Mouse (Mus musculus): Measurements from ENCODE around the gene Zfp827. TPM values are rescaled to one million over a fixed set of nuclear protein-coding genes. Genes with fewer than 3 reads are reported as not detected.
A peak's percentile ranks its signal among the peaks of the same experiment; 100 is the strongest.
"Not testable (repeated sequence)": the region's sequence is repeated elsewhere in the genome, so short reads cannot be mapped to it uniquely, and the experiment has no call there.

Gene Zfp827
- total and polyA plus RNA-seq, 2 experiments from 2014 or later: 8.8 to 37.0 TPM

DNA sequence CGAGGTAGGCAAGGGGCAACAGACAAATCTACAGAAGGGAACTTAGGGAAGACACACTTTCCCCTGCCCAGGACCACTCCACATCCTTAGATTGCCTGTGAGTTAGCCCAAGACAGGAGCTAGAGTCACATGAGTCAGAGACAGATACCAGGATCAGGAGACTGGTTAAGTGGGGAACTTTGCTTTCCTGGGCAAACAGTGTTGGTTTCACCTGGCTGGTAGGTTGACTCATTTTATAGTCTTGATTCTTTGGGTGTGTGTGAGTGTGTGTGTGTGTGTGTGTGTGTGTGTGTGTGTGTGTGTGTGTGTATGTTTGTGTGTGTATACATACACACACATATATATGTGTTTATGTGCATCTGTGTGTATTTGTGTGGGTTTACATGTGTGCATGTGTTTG lies 93.4 kb downstream of the Zfp827 start:
- 95% methylated on average over 1 of the region's 1 CpGs for WGBS
- peaks cover 24% of the 10 kb centered on the region for H3K36me3 ChIP-seq (ENCODE audit: insufficient read depth, low read length)

DNA sequence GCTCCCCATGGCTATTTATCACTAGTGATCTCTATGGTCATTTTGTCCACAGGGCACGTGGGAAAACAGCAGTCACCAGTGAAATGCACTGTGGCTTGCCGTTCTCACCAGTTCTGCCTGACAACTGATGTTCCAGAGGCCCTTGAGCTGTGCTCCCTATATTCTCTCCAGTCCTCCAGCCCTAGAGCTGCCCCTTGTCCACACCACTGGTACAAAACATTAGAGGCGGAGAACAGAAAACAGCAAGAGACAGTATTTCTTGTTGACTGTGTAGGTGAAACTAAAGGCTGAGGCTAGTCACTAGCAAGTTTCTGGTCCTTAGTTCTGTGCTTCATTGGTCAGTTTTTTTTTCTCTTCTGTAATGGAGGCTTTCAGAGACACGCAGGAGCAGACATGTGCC lies 96.0 kb downstream of the Zfp827 start:
- DNase-seq (ENCODE audit: low spot score) (no peak), ATAC-seq (ENCODE audit: low FRiP score) (no peak)
- no peak overlapping the region for H3K4me2 ChIP-seq (ENCODE audit: low read depth, low read length, poor library complexity, severe bottlenecking)
- no peak overlapping the region for H3K4me3 ChIP-seq (ENCODE audit: low read depth, low read length)
- H3K4me1 ChIP-seq (ENCODE audit: insufficient read depth, low read length): no peaks in the 10 kb centered on the region
- WGBS: 91% methylated on average over 4 of the region's 4 CpGs
- H3K9me3 ChIP-seq (ENCODE audit: low read length): no peaks in the 10 kb centered on the region
- TF ChIP-seq CTCF (IDR thresholded peaks at IDR 0.05): no peak
- peaks cover 19% of the 10 kb centered on the region for H3K36me3 ChIP-seq (ENCODE audit: insufficient read depth, low read length)
- H3K27ac ChIP-seq (ENCODE audit: low read depth, low read length): no peak overlapping the region
- H3K9ac ChIP-seq (replicated peaks; ENCODE audit: low read length, poor library complexity, severe bottlenecking): no peak overlapping the region
- H3K27me3 ChIP-seq (ENCODE audit: insufficient read depth, low read length): no peaks in the 10 kb centered on the region

More for the DNA sequence above, 93.4 kb downstream of the Zfp827 start:
- Histone ChIP-seq H3K27me3 (ENCODE audit: insufficient read depth, low read length) (no peaks in the 10 kb centered on the region), H3K9ac (replicated peaks; ENCODE audit: low read length, poor library complexity, severe bottlenecking) (no peak overlapping the region), H3K27ac (ENCODE audit: low read depth, low read length) (no peak overlapping the region), H3K4me3 (ENCODE audit: low read depth, low read length) (no peak overlapping the region), H3K4me1 (ENCODE audit: insufficient read depth, low read length) (no peaks in the 10 kb centered on the region), H3K4me2 (ENCODE audit: low read depth, low read length, poor library complexity, severe bottlenecking) (no peak overlapping the region), H3K9me3 (ENCODE audit: low read length) (no peaks in the 10 kb centered on the region)
- ATAC-seq (ENCODE audit: low FRiP score): no peak
- TF ChIP-seq CTCF (IDR thresholded peaks at IDR 0.05): no peak
- no peak for DNase-seq (ENCODE audit: low spot score)

DNA sequence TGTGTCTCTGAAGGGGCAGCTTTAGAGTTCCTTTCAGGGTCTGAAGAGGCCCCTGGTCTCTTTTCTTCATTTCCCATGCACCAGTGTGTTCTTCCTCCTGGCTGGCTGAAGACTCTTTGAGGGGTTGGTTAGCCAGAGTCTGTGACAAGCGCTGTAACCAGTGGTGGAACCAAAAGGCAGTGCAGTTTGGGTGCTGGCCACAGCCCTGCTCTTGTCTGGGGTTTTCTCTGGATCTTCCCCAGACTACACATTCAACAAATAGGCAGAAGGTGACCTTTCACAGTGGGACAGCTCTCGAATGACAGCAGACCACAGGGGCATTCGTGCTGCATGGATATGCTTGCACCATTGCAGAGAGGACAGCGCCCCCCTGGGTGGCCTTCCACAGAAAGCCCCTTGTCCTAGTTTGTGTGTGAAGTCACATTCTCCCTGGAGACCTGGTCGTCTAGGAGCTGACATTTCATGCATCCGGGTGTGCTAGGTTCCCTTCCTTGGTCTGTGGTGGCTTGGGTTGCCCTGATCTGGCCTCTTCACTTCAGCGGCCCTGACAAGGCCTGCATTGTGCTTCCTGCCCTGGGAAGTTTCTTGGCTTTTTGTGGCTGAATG lies 99.1 kb downstream of the Zfp827 start:
- Histone ChIP-seq H3K9me3 (ENCODE audit: low read length) (no peaks in the 10 kb centered on the region), H3K27ac (ENCODE audit: low read depth, low read length) (no peak overlapping the region), H3K9ac (replicated peaks; ENCODE audit: low read length, poor library complexity, severe bottlenecking) (no peak overlapping the region), H3K4me2 (ENCODE audit: low read depth, low read length, poor library complexity, severe bottlenecking) (no peak overlapping the region), H3K4me1 (ENCODE audit: insufficient read depth, low read length) (no peaks in the 10 kb centered on the region), H3K4me3 (ENCODE audit: low read depth, low read length) (no peak overlapping the region), H3K36me3 (ENCODE audit: insufficient read depth, low read length) (peaks cover 4% of the 10 kb centered on the region), H3K27me3 (ENCODE audit: insufficient read depth, low read length) (no peaks in the 10 kb centered on the region)
- DNase-seq (ENCODE audit: low spot score): peak; percentile 48
- WGBS: 65% methylated on average over 7 of the region's 7 CpGs
- ATAC-seq (ENCODE audit: low FRiP score): peak; percentile 55; the same call in 1 of the 2 replicates
- TF ChIP-seq CTCF (IDR thresholded peaks at IDR 0.05): no peak

DNA sequence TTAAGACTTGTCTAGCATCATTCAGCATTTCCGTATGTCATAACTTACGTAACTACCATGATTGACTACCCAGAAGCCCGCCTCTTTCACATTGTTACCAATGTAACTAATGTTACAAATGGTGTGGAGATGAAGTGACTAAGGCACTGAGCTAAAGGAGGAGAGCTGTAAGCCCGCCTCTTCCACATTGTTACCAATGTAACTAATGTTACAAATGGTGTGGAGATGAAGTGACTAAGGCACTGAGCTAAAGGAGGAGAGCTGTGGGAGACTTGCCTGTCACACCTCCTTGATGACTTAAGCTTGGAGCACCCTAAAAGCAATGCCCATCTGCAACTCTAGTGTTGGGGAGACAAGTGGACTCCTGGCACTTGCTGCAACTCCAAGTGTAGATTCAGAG lies 100.3 kb downstream of the Zfp827 start:
- not testable (repeated sequence) for H3K4me2 ChIP-seq (ENCODE audit: low read depth, low read length, poor library complexity, severe bottlenecking); H3K4me3 ChIP-seq (ENCODE audit: low read depth, low read length); H3K9ac ChIP-seq (replicated peaks; ENCODE audit: low read length, poor library complexity, severe bottlenecking); H3K9me3 ChIP-seq (ENCODE audit: low read length); H3K27me3 ChIP-seq (ENCODE audit: insufficient read depth, low read length); H3K4me1 ChIP-seq (ENCODE audit: insufficient read depth, low read length); H3K36me3 ChIP-seq (ENCODE audit: insufficient read depth, low read length); DNase-seq (ENCODE audit: low spot score); ATAC-seq (ENCODE audit: low FRiP score); H3K27ac ChIP-seq (ENCODE audit: low read depth, low read length)
- WGBS: 93% methylated on average over 4 of the region's 4 CpGs

DNA sequence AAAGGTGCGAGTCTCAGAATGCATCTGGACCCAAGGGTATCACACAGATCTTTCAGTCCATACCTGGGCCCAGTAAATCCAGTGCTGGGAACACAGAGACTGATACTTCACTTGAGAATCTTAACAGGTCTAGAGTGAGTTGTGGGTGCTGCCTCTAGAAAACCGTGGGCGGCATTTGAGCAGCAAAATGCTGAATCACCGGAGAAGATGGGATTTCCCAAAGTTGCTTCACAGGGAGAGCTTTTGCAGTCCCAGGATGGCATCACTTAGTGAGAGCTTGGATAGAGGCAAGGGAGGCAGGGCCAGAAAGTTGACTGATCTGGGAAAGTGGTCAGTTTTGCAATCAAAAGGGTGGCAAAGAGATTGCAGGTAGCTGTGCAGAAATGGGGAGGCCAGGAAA lies 111.4 kb downstream of the Zfp827 start:
- Histone ChIP-seq H3K27ac (ENCODE audit: low read depth, low read length) (no peak overlapping the region), H3K9me3 (ENCODE audit: low read length) (no peaks in the 10 kb centered on the region), H3K36me3 (ENCODE audit: insufficient read depth, low read length) (peaks cover 24% of the 10 kb centered on the region), H3K4me1 (ENCODE audit: insufficient read depth, low read length) (no peaks in the 10 kb centered on the region), H3K9ac (replicated peaks; ENCODE audit: low read length, poor library complexity, severe bottlenecking) (no peak overlapping the region), H3K4me3 (ENCODE audit: low read depth, low read length) (no peak overlapping the region), H3K4me2 (ENCODE audit: low read depth, low read length, poor library complexity, severe bottlenecking) (no peak overlapping the region), H3K27me3 (ENCODE audit: insufficient read depth, low read length) (no peaks in the 10 kb centered on the region)
- DNase-seq (ENCODE audit: low spot score) (no peak), ATAC-seq (ENCODE audit: low FRiP score) (no peak)
- WGBS: over 99% methylated on average over 4 of the region's 4 CpGs
- no peak for TF ChIP-seq CTCF (IDR thresholded peaks at IDR 0.05)

DNA sequence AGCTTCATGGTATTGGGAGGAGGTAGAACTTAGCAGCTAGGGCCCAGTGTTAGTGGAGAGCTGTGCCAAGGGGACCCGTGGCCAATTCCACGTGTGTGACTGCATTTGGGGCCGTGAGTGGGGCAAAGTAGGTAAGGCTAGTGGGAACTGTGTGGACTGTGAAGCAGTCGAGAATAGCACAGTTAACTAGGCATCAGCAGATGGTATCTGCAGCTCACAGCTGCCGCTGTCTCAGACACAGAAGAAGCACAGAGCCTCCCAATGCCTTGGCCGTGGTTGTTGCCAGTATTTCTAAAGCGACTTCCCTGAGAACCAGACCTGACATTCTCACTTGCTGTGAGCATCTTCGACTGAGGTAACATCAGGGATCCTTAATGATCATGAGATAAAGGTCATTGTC lies 112.7 kb downstream of the Zfp827 start:
- ATAC-seq (ENCODE audit: low FRiP score) (no peak), DNase-seq (ENCODE audit: low spot score) (peak; percentile 32)
- WGBS: 91% methylated on average over 8 of the region's 8 CpGs
- no peak overlapping the region for H3K27ac ChIP-seq (ENCODE audit: low read depth, low read length)
- no peaks in the 10 kb centered on the region for H3K4me1 ChIP-seq (ENCODE audit: insufficient read depth, low read length)
- H3K9me3 ChIP-seq (ENCODE audit: low read length): no peaks in the 10 kb centered on the region
- no peak overlapping the region for H3K9ac ChIP-seq (replicated peaks; ENCODE audit: low read length, poor library complexity, severe bottlenecking)
- H3K27me3 ChIP-seq (ENCODE audit: insufficient read depth, low read length): no peaks in the 10 kb centered on the region
- no peak overlapping the region for H3K4me3 ChIP-seq (ENCODE audit: low read depth, low read length)
- no peak overlapping the region for H3K4me2 ChIP-seq (ENCODE audit: low read depth, low read length, poor library complexity, severe bottlenecking)
- TF ChIP-seq CTCF (IDR thresholded peaks at IDR 0.05): no peak
- H3K36me3 ChIP-seq (ENCODE audit: insufficient read depth, low read length): peaks cover 27% of the 10 kb centered on the region
